Mouse (Mus musculus) bone marrow, adult 2 months (tissue): Measurements from ENCODE around the gene Ulk1. TPM values are rescaled to one million over a fixed set of nuclear protein-coding genes. Genes with fewer than 3 reads are reported as not detected.

Experiments
- H3K27ac ChIP-seq: fragments of 200-500 bp; 2 replicates; pipeline ENCODE4 v1.5.1; 2012; ENCODE audit warnings: low read depth, mild to moderate bottlenecking, control low read depth, inconsistent platforms, low read length; ENCODE audit not compliant: control insufficient read depth, poor library complexity, insufficient read depth
- H3K4me1 ChIP-seq: fragments of 200-500 bp; 2 replicates; pipeline ENCODE4 v1.6.1; 2011; ENCODE audit warnings: low read length; ENCODE audit not compliant: control insufficient read depth, insufficient read depth
- H3K4me3 ChIP-seq: fragments of 200-500 bp; replicated peaks from 2 replicates; pipeline ENCODE3; 2011; ENCODE audit warnings: mild to moderate bottlenecking, low read depth, low read length, control low read depth; ENCODE audit not compliant: control insufficient read depth
- CTCF ChIP-seq: fragments of 200-500 bp; IDR thresholded peaks from 2 replicates; pipeline ENCODE4 v1.5.1; 2011; ENCODE audit warnings: low read length, control low read depth; ENCODE audit not compliant: control insufficient read depth, insufficient read depth
- POLR2A ChIP-seq: fragments of 200-500 bp; IDR thresholded peaks from 2 replicates; pipeline ENCODE4 v1.6.1; 2011; ENCODE audit warnings: low read depth, mild to moderate bottlenecking, control low read depth, low read length, borderline replicate concordance; ENCODE audit not compliant: control insufficient read depth
- WGBS: fragments of 180-500 bp; shearing (Covaris S2); methylation state at CpG from one replicate; pipeline ENCODE4 v1.1.7; 2018; 5-methylcytosine and 5-hydroxymethylcytosine counted together
- polyA plus RNA-seq: library from polyadenylated mRNA; stranded (reverse); fragments of >200 nt; gene quantifications from 2 replicates; pipeline ENCODE4 v1.2.4, GENCODE M21; 2011; ENCODE audit warnings: low replicate concordance; ENCODE audit not compliant: missing spikeins, insufficient read depth, insufficient read length

Gene Ulk1
- polyA plus RNA-seq, 1 experiment: 64.6 TPM

DNA sequence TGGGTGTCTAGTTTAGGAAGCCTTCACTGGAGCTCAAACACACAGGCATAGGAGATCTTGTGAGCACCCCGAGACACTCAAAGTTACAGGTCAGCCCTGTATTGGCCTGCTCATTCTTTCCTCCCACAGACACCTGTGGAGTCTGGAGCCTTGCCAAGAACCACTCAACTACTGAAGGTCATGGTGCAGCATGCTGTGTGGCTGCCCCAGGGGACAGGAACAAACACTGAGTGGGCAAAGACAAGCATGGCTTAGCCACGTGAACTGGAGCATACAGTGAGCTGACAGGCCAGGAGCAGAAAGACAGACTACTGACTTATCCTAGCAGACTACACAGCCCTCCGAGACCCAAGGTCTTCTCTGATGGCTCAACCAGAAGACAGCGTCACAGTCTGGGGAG lies 12.2 kb downstream of the Ulk1 start:
- TF ChIP-seq POLR2A (no peak), CTCF (no peak)
- no peak overlapping the region for H3K27ac ChIP-seq
- H3K4me1 ChIP-seq: peaks cover 2% of the 10 kb centered on the region; the same call in 1 of the 2 replicates
- WGBS: 69% methylated on average over 4 of the region's 4 CpGs
- H3K4me3 ChIP-seq: no peak overlapping the region

DNA sequence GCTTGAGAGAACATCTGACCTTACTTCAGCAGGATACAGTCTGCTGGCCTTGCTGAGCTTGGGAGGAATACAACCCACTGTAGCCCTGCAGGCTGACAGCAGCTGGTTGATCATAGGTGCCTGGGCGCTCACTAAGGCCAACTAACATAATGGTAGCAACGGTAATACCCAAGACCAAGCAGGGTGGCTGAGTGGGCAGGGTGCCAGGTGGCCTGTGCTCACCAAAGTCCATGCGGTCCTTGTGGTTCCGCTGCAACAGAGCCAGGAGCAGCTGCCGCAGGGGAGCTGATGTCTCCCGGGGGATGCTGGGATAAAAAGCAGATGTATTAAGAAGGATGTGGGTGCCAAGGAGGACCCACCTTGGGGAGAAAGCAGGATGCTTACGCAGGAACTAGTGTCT lies 15.5 kb downstream of the Ulk1 start:
- no peak for TF ChIP-seq POLR2A
- no peak for TF ChIP-seq CTCF
- 89% methylated on average over 7 of the region's 7 CpGs for WGBS
- Histone ChIP-seq H3K4me1 (no peaks in the 10 kb centered on the region), H3K4me3 (no peak overlapping the region), H3K27ac (no peak overlapping the region)

GRCm38 (mm10) chr5:110788684-110789083 lies 21.2 kb downstream of the Ulk1 start:
- H3K4me1 ChIP-seq: no peaks in the 10 kb centered on the region; the same call in 1 of the 2 replicates
- no peak overlapping the region for H3K27ac ChIP-seq
- H3K4me3 ChIP-seq: no peak overlapping the region
- TF ChIP-seq POLR2A: no peak
- peak; percentile 80 for TF ChIP-seq CTCF
- 48% methylated on average over 5 of the region's 5 CpGs for WGBS

GRCm38 (mm10) chr5:110786081-110786835 lies 23.6 kb downstream of the Ulk1 start:
- 75% methylated on average over 11 of the region's 11 CpGs for WGBS
- H3K4me1 ChIP-seq: no peaks in the 10 kb centered on the region; the same call in 1 of the 2 replicates
- no peak overlapping the region for H3K27ac ChIP-seq
- peak; percentile 26; the same call in 1 of the 2 replicates for TF ChIP-seq CTCF
- no peak for TF ChIP-seq POLR2A
- no peak overlapping the region for H3K4me3 ChIP-seq

GRCm38 (mm10) chr5:110783150-110783549 lies 26.7 kb downstream of the Ulk1 start:
- WGBS: 79% methylated on average over 8 of the region's 8 CpGs
- no peak for TF ChIP-seq POLR2A
- TF ChIP-seq CTCF: no peak
- H3K4me1 ChIP-seq: no peaks in the 10 kb centered on the region; the same call in 1 of the 2 replicates
- H3K4me3 ChIP-seq: no peak overlapping the region
- no peak overlapping the region for H3K27ac ChIP-seq

DNA sequence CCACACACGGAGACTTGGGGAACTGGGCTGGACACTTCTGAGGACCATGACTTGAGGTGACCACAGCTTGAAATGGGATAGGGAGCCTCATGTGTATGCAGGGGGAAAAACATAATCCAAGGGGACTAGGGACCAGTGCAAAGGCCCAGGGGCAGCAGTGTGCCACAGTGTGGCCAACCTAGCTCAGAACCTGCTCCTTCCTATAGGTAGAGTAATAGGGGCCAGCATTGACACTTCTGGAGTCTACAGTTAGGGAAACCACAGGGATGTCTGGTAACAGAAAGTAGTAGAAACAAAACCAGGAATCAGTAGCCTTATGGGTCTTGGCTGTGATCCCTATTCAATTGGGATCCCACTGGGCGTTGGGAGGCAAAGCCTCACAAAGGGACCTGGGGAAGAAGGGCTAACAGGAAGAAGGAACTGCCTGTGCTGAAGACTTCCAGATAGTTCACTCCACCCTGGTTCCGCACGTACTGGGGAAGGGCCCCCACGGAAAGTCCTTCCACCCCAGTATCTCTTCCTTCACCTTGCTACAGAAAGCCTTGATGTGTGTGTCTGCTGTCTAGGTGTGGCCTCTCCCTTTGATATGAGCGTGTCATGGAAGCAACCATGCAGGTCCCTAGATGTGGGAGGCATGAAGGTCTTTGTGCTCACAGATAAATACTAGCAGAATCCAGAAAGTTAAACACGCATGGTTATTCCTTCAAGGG lies 28.2 kb downstream of the Ulk1 start:
- Histone ChIP-seq H3K4me1 (no peaks in the 10 kb centered on the region; the same call in 1 of the 2 replicates), H3K4me3 (no peak overlapping the region), H3K27ac (no peak overlapping the region)
- TF ChIP-seq POLR2A (no peak), CTCF (no peak)
- WGBS: 67% methylated on average over 7 of the region's 7 CpGs

DNA sequence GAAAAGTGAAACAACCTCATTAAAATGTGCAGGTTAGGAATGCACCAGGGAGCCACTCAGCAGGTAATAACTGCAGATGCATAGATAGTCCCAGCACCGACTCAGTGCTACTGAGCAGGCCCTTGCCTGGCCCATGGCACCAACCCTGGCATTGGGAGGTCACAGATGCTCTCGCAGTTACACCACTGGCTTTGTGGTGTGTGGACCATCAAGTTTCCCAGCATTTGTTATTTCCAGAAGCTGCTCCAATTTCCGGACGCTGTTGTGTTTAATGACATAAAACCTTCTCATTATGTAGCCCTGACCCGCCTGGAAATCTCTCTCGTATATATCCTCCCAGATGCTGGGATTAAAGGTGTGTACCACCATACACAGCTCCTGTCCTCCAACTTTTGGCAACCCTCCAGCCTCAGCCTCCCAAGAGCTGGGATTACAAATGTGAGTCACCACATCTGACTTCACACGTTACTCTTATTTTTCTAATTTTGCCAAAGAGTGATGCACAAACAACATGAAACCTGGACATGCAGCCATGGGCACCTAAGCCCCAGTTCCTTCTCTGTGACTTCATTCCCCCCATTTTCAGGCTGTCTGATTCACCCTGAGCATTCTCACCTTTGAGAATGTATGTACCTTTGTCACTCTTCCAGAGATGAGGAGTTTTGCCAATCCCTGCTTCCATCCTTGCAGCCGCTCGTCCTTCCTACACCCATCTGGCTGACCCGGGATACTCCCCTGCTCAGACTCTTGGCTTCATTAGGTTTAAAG lies 29.0 kb downstream of the Ulk1 start:
- no peak for TF ChIP-seq POLR2A
- no peak for TF ChIP-seq CTCF
- WGBS: 66% methylated on average over 10 of the region's 10 CpGs
- Histone ChIP-seq H3K27ac (no peak overlapping the region), H3K4me1 (no peaks in the 10 kb centered on the region; the same call in 1 of the 2 replicates), H3K4me3 (peak overlapping the region; percentile 65)
